Mouse (Mus musculus) forebrain, embryonic 15.5 days (tissue): ENCODE measurements around the gene Me1. TPM values are rescaled to one million over a fixed set of nuclear protein-coding genes. Genes with fewer than 3 reads are reported as not detected.

Source experiments
- ATAC-seq: fragments of 200-750 bp; cut with Nextera tagmentation; replicated peaks from 2 replicates; pipeline ENCODE4 v1.8.0; 2017; ENCODE audit warnings: mild to moderate bottlenecking, moderate TSS enrichment, moderate library complexity
- H3K27ac ChIP-seq: fragments of 300-500 bp; sonication (generic); replicated peaks from 2 replicates; pipeline ENCODE4 v1.5.1; 2015; ENCODE audit warnings: mild to moderate bottlenecking, inconsistent platforms
- H3K27me3 ChIP-seq: fragments of 300-500 bp; sonication (generic); 2 replicates; pipeline ENCODE4 v1.6.1; 2015; ENCODE audit warnings: inconsistent platforms
- H3K36me3 ChIP-seq: fragments of 300-500 bp; sonication (generic); 2 replicates; pipeline ENCODE4 v1.6.1; 2015; ENCODE audit warnings: mild to moderate bottlenecking, inconsistent platforms
- H3K4me1 ChIP-seq: fragments of 300-500 bp; sonication (generic); 2 replicates; pipeline ENCODE4 v1.6.1; 2015; ENCODE audit warnings: inconsistent platforms
- H3K4me2 ChIP-seq: fragments of 300-500 bp; sonication (generic); replicated peaks from 2 replicates; pipeline ENCODE4 v1.6.1; 2015; ENCODE audit warnings: mild to moderate bottlenecking, inconsistent platforms
- H3K4me3 ChIP-seq: fragments of 300-500 bp; sonication (generic); 2 replicates; pipeline ENCODE4 v1.5.1; 2015; ENCODE audit warnings: mild to moderate bottlenecking, inconsistent platforms
- H3K9ac ChIP-seq: fragments of 300-500 bp; sonication (generic); replicated peaks from 2 replicates; pipeline ENCODE4 v1.6.1; 2015; ENCODE audit warnings: mild to moderate bottlenecking, inconsistent platforms
- H3K9me3 ChIP-seq: fragments of 300-500 bp; sonication (generic); 2 replicates; pipeline ENCODE4 v1.6.1; 2016; ENCODE audit warnings: inconsistent platforms
- WGBS: fragments of 180-500 bp; shearing (Covaris S2); methylation state at CpG from one replicate; pipeline ENCODE4 v1.1.7; 2015; ENCODE audit warnings: mixed read lengths; 5-methylcytosine and 5-hydroxymethylcytosine counted together
- polyA plus RNA-seq: library from polyadenylated mRNA; unstranded; fragments of >200 nt; fragmentation: Nextera tagmentation; extraction: Ambion mirVana; gene quantifications from 2 replicates; pipeline ENCODE4 v1.2.1, GENCODE M21; 2015

The Me1 gene
- polyA plus RNA-seq, 1 experiment from 2014 or later: 20.2 TPM

DNA sequence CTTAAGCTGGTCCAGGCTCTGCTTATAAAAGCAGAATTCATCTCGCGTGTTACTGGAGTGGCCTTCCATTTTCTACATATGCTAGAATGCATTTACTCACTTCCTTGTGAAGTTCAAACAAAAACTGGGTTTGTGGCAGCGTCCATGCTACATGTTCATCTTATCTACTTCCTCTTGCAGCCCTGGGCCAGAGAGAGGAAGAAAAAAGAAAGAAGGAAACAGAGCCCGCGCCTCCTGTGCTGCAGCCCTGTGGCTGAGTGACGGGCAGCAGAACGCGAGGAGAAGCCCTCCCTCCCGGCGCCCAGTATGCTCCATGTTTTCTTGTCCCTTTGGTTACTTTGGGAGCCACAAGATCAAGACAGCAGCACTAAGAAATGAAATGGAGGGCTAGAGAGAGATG, 116.1 kb downstream of the Me1 start:
- Histone ChIP-seq H3K4me3 (no peak overlapping the region), H3K9me3 (no peaks in the 10 kb centered on the region), H3K27ac (no peak overlapping the region), H3K27me3 (no peaks in the 10 kb centered on the region), H3K9ac (no peak overlapping the region), H3K36me3 (no peaks in the 10 kb centered on the region), H3K4me1 (no peaks in the 10 kb centered on the region), H3K4me2 (no peak overlapping the region)
- 93% methylated on average over 10 of the region's 10 CpGs for WGBS
- no peak for ATAC-seq

DNA sequence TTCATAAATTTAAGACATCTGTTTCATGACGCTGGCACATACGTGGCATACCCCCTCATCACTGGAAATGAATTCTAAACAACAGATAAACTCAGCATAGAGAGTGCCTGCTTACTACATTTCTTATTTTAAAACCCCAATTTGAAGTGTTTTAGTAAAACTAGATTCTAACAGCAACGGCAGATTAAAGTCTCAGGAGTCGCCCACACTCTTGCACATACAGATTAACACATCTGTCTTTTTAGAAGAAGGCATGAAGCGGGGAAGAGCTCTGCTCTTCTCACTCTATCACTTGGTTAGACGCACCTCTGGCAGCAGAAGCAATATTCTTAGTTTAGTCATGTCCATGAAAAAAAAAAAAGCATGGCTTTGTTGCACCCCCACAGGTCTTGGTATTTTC, 120.6 kb downstream of the Me1 start:
- H3K4me1 ChIP-seq: peaks cover 18% of the 10 kb centered on the region
- no peak overlapping the region for H3K4me2 ChIP-seq
- no peaks in the 10 kb centered on the region for H3K36me3 ChIP-seq
- H3K9ac ChIP-seq: no peak overlapping the region
- H3K27ac ChIP-seq: no peak overlapping the region
- H3K4me3 ChIP-seq: no peak overlapping the region
- whole genome bisulfite sequencing: 91% methylated on average over 6 of the region's 6 CpGs
- H3K9me3 ChIP-seq: no peaks in the 10 kb centered on the region
- no peaks in the 10 kb centered on the region for H3K27me3 ChIP-seq
- no peak for ATAC-seq

DNA sequence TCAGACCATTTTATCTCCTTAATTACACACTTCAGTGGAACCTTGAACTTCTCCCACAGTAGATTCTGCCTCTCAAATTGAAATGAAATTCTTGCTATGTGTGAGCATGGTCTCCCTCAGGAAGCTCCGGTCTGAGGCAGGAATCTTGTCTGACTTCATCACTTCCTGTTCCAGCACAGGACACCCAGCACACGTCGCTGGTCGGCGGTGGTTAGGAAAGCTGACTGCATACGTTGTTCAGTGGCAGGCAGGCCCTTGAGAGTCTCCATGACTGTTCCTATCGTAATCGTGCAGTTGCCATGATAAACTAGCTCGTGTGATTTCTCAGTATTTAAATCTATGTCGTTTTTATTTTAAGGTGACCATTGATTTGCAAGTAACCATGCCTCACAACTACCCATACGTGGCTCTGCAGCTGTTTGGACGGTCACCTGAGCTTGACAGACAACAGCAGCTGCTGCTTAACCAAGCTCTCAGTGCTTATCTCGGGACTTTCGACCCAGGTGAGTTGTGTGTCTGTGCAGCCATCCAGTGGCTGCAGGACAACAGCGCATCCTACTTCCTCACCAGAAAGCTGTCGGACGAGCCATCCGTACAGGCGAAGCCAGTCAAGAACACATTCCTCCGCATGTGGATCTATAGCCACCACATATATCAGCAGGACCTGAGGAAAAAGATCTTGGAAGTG, 122.0 kb downstream of the Me1 start:
- Histone ChIP-seq H3K27me3 (no peaks in the 10 kb centered on the region), H3K36me3 (peaks cover 7% of the 10 kb centered on the region), H3K27ac (no peak overlapping the region), H3K9me3 (no peaks in the 10 kb centered on the region), H3K4me2 (no peak overlapping the region), H3K4me1 (peaks cover 19% of the 10 kb centered on the region), H3K9ac (no peak overlapping the region), H3K4me3 (no peak overlapping the region)
- 90% methylated on average over 20 of the region's 20 CpGs for WGBS
- ATAC-seq: no peak

DNA sequence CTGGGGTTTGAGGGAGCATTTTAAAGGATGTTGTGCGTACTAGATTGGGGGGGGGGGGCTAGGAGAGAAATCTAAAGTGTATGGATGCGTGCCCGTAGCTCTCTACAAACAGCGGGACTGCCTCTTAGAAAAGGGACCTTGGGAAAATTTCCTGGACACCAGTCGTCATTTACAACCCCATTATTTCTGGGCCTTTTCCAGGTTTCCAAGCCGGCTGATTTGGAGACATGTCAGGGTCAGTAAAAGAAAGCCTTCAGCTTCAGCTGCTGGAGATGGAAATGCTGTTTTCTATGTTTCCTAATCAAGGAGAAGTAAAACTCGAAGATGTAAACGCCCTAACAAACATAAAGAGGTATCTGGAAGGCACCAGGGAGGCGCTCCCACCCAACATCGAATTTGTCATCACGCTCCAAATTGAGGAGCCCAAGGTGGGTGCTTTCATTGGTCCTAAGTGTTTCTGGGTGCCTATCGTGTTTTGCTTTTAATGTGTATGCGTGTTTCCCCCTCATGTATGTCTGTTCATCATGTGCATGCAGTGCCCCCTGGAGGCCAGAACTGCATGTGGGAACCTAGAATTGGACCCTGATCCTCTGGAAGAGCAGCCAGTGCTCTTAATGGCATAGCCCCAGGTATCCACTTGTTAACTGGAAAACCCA, 123.0 kb downstream of the Me1 start:
- H3K9ac ChIP-seq: peak overlapping the region; percentile 79
- 5% methylated on average over 13 of the region's 13 CpGs for WGBS
- ATAC-seq: no peak; the same call in 1 of the 2 replicates

DNA sequence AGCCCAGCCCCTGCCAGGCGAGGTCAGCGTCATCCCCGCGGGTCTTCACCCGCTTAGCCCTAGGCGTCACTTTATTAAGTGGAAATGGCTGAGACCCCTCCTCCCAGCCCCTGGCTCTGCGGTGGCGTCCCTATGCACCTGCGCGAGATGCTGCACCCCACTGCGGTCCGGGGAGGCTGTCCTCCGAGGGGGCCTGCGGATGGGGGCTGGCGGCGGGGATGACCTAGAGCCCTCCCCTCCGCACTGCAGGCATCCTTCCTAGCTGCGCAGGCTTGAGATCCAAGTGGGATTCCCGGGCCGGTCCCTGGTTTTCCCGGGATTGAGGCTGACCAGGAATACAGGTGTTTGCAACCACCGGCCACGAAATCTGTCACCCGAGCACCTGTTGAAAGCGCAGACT, 123.6 kb downstream of the Me1 start:
- ATAC-seq: no peak
- H3K9me3 ChIP-seq: no peaks in the 10 kb centered on the region

More for the DNA sequence above, 123.0 kb downstream of the Me1 start:
- Histone ChIP-seq H3K27me3 (no peaks in the 10 kb centered on the region), H3K4me3 (peak overlapping the region; percentile 96), H3K9me3 (no peaks in the 10 kb centered on the region), H3K4me1 (peaks cover 19% of the 10 kb centered on the region), H3K4me2 (peak overlapping the region; percentile 99), H3K27ac (no peak overlapping the region), H3K36me3 (peaks cover 16% of the 10 kb centered on the region)

DNA sequence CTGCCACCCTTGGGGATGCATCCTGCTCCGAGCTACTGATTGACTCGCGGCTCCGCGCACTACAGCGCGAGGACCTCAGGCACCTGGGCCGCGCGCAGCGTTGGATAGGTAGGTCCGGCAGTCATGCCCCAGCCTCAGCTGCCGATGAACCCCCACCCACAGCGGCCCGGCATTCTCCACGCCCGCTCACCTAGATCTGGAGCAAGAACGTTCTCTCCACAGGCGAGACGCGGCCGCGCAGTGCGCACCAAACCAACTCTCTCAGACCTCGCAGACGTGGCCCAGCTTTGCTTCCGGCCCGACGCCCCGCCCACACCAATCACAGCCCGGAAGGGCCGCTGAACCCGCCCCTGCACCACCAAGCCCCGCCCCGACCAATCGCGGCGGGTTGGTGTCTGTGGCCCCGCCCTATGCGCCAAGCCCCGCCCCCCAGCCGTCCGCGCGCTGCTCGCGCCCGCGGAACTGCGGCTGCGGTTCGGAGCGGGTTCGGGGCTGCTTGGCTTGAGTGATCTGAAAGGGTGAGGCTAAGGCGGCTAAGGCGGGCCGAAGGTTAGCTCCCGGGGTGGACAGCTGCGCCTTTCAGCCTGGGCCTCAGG, 124.1 kb downstream of the Me1 start, which contains the start of the genes Pgm3 and Rwdd2a:
TSS of gene Pgm3 (minus strand) at position 303 of the 596 bp plus-strand sequence.
TSS of gene Rwdd2a (plus strand) at position 452 of the 596 bp plus-strand sequence.
- no peaks in the 10 kb centered on the region for H3K27me3 ChIP-seq
- peak within 1 kb of the TSS; percentile 79 for H3K9ac ChIP-seq
- peaks cover 23% of the 10 kb centered on the region for H3K36me3 ChIP-seq
- peak within 1 kb of the TSS; percentile 71 for H3K27ac ChIP-seq
- H3K4me1 ChIP-seq: peaks cover 19% of the 10 kb centered on the region
- peak within 1 kb of the TSS; percentile 96 for H3K4me3 ChIP-seq
- H3K4me2 ChIP-seq: peak within 1 kb of the TSS; percentile 99
- WGBS: under 1% methylated on average over 59 of the region's 59 CpGs
- H3K9me3 ChIP-seq: no peaks in the 10 kb centered on the region
- peak; percentile 99 for ATAC-seq

More for the DNA sequence above, 123.6 kb downstream of the Me1 start:
- peak overlapping the region; percentile 96 for H3K4me3 ChIP-seq
- 0% methylated on average over 25 of the region's 25 CpGs for WGBS
- peak overlapping the region; percentile 99 for H3K4me2 ChIP-seq
- no peak overlapping the region for H3K27ac ChIP-seq
- H3K36me3 ChIP-seq: peaks cover 18% of the 10 kb centered on the region
- H3K4me1 ChIP-seq: peaks cover 19% of the 10 kb centered on the region
- no peaks in the 10 kb centered on the region for H3K27me3 ChIP-seq
- peak overlapping the region; percentile 79 for H3K9ac ChIP-seq

DNA sequence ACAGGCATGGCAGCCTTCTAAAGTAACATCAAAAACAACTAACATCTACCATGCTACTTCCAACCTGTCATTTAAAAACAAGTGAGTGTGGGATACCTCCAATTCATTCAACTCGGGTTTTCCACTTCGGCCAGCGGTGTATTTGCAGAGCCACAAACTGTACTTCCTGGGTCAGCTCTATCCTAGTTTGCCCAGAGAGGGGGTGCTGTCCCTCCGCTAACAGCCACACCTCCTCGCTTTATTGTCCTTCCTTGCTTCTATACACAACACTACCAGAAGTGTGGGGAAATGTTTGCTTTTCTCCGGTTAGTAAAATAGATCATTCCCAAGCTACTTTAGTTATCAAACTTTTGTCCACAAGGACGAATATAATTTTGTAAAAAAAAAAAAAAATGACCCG, 124.8 kb downstream of the Me1 start:
- Histone ChIP-seq H3K36me3 (peaks cover 24% of the 10 kb centered on the region), H3K4me3 (peak overlapping the region; percentile 96), H3K27me3 (no peaks in the 10 kb centered on the region), H3K9ac (peak overlapping the region; percentile 79; the same call in 1 of the 2 replicates), H3K27ac (peak overlapping the region; percentile 71; the same call in 1 of the 2 replicates), H3K4me2 (peak overlapping the region; percentile 99), H3K4me1 (peaks cover 19% of the 10 kb centered on the region), H3K9me3 (no peaks in the 10 kb centered on the region)
- 24% methylated on average over 8 of the region's 8 CpGs for WGBS
- no peak for ATAC-seq

DNA sequence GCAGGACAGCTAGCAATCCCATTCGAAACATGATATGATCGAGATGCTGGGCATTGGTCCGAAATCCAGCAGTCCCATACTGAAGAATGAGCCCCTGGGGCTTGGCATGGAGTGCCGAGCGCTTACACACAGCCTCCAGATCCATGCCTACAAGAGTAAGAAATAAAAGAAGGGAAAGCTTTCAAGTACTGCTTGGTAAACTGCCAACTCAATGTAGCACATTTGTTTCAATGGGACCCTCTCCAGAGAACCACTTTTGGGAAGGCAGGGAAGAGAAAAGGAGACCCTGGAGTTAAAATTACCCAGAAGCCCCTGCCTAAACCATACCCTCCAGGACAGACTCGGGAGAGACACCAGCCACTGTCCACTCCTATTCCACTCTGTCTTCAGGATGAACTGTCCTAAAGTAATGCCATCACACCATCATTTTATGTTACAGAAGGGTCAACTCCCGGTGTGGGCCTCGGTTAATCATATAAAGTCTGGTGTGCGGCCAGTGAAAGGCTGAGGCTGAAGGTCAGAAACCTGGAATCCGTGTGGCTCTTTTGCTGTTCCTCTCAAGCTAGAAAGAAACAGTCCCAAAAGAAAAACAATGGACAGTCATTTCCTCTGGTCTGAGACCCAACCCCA, 125.4 kb downstream of the Me1 start:
- Histone ChIP-seq H3K4me2 (peak overlapping the region; percentile 99), H3K9me3 (no peaks in the 10 kb centered on the region), H3K36me3 (peaks cover 27% of the 10 kb centered on the region), H3K4me3 (peak overlapping the region; percentile 96), H3K27me3 (no peaks in the 10 kb centered on the region), H3K4me1 (peaks cover 19% of the 10 kb centered on the region), H3K27ac (no peak overlapping the region), H3K9ac (no peak overlapping the region)
- ATAC-seq: no peak
- 59% methylated on average over 10 of the region's 10 CpGs for WGBS

DNA sequence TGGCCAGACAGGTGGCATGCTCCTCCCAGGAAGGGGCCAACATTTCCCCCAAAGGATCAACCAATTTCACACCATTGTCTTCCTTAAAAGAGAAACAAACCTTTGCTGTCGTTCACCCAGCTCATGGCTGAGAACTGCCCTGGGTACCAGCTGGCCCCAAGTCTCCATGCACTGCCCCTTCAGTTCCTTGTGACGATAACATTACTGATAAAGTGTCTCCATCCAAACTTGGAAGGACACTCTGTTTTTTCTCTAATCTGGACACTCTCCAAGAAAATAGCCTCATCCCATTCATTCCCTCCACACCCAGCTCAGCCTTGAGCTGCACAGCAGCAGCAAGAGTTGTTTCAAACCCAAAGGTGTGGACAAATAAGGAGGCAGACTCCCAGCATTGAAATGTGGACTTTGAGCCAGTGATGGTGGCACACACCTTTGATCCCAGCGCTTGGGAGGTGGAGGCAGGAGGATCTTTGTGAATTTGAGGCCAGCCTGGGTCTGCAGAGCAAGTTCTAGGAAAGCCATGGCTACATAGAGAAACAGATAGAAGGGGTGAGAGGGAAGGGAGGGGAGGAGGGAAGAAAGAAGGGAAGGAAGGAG, 126.3 kb downstream of the Me1 start:
- peaks cover 36% of the 10 kb centered on the region for H3K36me3 ChIP-seq
- no peak overlapping the region for H3K9ac ChIP-seq
- no peak overlapping the region for H3K4me2 ChIP-seq
- H3K4me1 ChIP-seq: peaks cover 19% of the 10 kb centered on the region
- no peaks in the 10 kb centered on the region for H3K27me3 ChIP-seq
- ATAC-seq: no peak
- H3K27ac ChIP-seq: no peak overlapping the region
- 90% methylated on average over 3 of the region's 3 CpGs for WGBS
- H3K9me3 ChIP-seq: no peaks in the 10 kb centered on the region
- H3K4me3 ChIP-seq: no peak overlapping the region

DNA sequence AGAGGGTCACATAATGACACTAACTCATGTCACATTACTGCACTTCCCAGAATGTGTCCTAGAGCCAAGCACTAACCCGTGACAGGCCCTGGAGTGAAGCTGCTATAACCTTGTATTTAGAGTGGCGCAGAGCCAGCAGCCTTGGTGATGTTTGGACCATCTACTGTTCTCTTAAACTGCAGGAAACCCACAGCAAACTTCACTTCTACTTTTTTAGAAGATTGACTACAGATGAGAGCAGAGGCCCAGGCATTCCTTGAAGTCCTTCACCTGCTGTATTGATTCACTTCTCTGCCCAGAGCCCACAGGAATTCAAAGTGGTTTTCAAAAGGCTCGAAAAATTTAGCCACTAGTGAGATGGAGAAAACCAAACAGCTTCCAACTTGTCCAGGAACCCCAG, 135.2 kb downstream of the Me1 start:
- H3K9me3 ChIP-seq: no peaks in the 10 kb centered on the region
- no peak overlapping the region for H3K4me3 ChIP-seq
- ATAC-seq: no peak
- WGBS: 89% methylated on average over 3 of the region's 3 CpGs
- H3K27me3 ChIP-seq: no peaks in the 10 kb centered on the region
- H3K4me1 ChIP-seq: no peaks in the 10 kb centered on the region
- no peak overlapping the region for H3K4me2 ChIP-seq
- peaks cover 80% of the 10 kb centered on the region for H3K36me3 ChIP-seq
- H3K9ac ChIP-seq: no peak overlapping the region
- H3K27ac ChIP-seq: no peak overlapping the region

DNA sequence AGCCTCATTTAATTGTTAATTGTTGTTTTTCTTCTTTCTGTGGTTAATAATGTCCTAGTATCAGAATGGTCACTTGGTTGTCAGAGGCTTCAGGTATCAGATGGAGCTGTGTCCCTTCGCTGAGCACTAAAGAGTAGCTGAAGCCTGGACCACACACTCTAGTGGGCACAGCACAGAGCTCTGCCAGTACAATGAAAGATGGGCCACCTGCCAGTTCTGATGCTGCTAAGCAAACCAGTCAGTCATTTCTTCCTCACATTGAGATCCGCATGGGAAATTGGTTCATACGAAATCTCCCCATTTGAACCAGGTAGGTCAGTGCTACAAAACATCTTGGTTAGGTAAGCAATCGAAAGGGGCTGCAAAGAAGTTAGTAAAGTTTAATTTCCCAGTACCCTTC, 141.1 kb downstream of the Me1 start:
- Histone ChIP-seq H3K4me2 (no peak overlapping the region), H3K27ac (no peak overlapping the region), H3K9ac (no peak overlapping the region), H3K9me3 (no peaks in the 10 kb centered on the region), H3K27me3 (no peaks in the 10 kb centered on the region), H3K4me1 (no peaks in the 10 kb centered on the region), H3K36me3 (peaks cover 72% of the 10 kb centered on the region), H3K4me3 (no peak overlapping the region)
- ATAC-seq: no peak
- 93% methylated on average over 4 of the region's 4 CpGs for WGBS
